Mouse (Mus musculus) liver, postnatal 0 days (tissue): Measurements from ENCODE around the gene Srl.

Experiments
- CTCF ChIP-seq: sonication (generic); IDR thresholded peaks from 2 replicates; pipeline ENCODE4 v1.5.1; 2016; ENCODE audit warnings: antibody characterized with exemption, low read depth
- EP300 ChIP-seq: IDR thresholded peaks from 2 replicates; pipeline ENCODE4 v1.6.1; 2016; ENCODE audit warnings: antibody characterized with exemption, low read depth, mild to moderate bottlenecking

DNA sequence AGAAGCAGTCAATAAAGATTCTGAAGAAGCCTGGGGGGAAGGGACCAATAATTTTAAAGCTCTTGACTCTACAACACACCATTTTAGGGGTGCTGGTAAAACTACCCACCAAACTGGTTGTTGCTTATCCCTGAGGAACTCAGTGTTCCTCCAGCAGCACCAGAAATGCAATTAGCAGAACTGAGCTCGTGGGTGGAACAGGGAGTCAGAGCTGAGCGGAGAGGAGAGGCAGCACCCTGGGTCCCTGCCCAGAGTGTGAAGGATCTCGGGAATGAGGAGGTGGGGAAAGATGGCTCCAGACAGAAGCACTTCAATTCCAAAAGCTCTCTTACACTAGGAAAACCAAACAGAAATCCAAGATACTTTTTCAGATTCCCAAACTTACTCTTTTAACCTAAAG is 68.9 kb downstream of the Srl start:
- no peak for TF ChIP-seq CTCF
- TF ChIP-seq EP300: no peak
